Mouse (Mus musculus): ENCODE measurements around the gene Gm17334.

Gm17334 gene

DNA sequence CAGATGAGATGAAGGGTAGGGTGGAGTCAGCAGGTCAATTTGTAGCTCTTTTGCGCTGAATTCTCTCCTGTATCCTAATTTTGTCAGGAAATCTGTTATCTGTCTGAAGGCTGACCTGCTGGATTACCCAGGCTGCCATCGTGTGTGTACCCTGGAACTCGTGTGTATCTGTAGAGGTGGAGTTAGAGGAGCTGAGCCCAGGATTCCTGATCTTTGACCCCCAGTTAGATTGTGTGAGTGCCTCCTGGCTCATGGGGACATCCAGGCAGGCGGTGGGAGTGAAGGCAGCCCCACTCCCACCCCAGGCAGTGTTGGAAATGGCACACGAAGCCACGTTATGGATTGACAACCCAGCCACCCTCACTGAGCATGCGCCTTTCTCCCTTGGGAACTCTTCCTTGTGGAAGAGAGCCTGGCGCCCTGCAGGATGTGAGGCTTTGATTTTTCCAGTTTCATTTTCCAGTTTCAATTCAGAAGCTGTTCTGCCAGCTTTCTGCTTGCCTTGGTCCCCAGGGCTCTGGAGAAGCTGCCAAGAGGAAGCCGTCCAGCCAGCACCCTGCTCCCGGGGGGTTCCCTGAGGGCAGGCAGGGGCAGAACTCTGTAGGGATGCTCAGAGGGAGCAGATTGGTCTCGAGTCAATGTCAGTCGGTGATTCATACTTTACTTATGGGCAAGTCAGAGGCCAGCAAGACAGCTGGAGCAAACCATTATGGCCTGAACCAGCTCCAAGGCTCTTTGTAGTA, 23.6 kb upstream of the Gm17334 start:
- DNase-seq (ENCODE audit: low spot score in 2 of 2), result no peak

GRCm38 (mm10) chr11:53795813-53796212, 22.8 kb upstream of the Gm17334 start:
- no peak for DNase-seq (ENCODE audit: low spot score in 2 of 2)

- peak; percentile 29 to 63 for DNase-seq (ENCODE audit: low spot score in 2 of 2)
These were observed 21.9 kb upstream of the Gm17334 start for GRCm38 (mm10) chr11:53794671-53795557.

DNA sequence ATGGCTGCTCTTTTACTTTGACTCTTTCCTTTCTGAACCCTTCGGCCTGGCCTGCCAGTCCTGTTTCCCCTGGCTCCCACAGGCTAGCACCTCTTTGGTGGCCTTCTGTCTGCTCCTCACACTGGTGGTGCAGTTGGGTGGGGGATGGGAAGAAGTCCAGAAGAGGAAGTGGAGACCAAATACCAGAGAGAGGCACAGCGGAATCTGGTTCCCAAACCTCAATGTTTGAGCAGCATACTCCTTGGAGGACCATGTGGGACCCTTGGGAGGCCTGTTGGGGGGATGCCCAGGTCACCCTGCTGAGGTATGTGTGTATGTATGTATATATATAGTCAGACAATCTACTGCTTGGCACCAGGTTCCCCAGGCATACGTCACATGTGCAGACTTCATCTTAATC, 21.0 kb upstream of the Gm17334 start:
- DNase-seq (ENCODE audit: low spot score in 2 of 2), result peak; percentile 43 to 60

GRCm38 (mm10) chr11:53792986-53793385, 20.0 kb upstream of the Gm17334 start:
- DNase-seq (ENCODE audit: low spot score in 2 of 2), result no peak

DNA sequence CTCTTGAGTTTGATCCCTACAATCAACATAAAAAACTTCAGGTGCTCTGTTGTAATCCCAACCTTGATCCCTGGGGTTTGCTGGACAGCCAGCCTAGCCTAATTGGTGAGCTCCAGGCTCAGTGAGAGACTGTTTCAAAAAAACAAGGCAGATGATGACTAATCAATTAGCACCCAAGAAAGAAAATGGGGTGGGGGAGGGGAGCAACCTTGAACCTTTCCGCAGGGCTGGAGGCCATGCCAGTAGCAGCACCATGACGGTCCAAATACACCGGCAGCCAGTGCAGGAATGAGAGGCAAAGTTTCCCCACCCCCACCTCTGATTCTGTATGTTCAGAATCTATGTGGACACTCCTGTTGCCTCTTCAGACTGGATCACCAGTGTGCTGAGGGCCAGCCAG, 16.3 kb upstream of the Gm17334 start:
- no peak for DNase-seq (ENCODE audit: low spot score in 2 of 2)

- no peak for DNase-seq (ENCODE audit: low spot score in 2 of 2)
These were observed 15.2 kb upstream of the Gm17334 start for GRCm38 (mm10) chr11:53788196-53788595.

DNA sequence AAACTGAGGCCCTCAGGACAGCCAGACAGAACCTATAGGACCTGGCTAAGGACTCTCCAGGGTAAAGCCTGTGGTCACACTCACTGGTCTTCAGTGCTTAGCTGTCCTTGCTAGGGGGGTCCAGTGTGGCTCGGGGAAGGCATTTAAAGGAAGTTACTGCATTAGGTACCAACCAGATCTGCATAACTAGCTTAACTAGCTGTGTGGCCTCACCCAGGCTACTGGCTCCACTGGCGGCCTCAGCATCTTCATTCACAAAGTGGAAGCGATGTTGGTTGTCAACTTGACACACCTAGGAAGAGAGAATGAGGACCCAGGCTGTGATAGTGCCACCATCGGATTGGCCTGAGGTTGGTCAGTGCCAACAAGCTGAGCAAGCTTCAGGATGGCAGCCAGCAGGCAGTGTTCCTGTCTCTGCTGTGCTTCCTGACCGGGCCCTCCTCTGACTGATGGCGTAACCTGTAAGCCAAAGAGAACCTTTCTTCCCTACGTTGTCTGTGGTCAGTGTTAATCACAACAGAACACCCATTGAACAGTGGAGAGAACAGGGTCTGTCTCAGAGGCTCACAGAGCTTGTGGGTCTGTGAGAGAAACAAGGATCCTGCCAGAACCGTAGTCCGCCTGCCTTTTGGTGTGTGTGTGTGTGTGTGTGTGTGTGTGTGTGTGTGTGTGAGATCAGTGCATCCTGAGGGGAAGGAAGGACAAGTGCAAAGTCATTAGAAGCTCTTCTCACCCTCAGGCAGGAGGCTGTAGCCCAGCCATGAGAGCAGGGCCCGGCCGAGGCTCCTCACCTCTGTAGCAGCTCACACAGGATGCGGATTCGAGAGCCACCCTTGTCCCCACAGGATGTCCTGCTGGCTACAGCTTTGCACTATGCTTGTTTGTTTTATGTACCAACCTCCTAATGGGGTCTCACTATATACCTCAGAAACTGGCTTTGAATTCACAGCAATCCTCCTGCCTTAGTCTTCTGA, 13.4 kb upstream of the Gm17334 start:
- DNase-seq (ENCODE audit: low spot score in 2 of 2), result no peak

GRCm38 (mm10) chr11:53785311-53785936, 12.4 kb upstream of the Gm17334 start:
- no peak for DNase-seq (ENCODE audit: low spot score in 2 of 2)

DNA sequence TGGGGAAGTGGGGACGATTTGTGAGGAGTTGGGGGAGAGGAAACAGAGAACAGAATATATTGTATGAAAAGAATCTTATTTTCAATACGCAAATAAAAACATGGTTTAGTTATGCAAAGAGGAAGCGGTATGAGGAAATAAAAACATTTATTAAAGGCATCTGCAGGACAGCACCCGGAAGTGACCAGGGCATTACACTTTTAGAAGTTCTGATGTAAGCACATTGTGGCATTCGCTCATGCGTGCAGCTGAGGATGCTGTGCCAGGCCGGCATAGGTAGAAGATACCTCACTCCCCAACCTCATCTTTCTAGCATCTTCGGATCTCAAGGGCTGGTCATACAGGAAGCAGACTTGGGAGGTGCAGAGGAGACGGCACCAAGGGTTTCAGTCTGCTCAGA, 10.3 kb upstream of the Gm17334 start:
- no peak for DNase-seq (ENCODE audit: low spot score in 2 of 2)

GRCm38 (mm10) chr11:53781964-53782363, 9.0 kb upstream of the Gm17334 start:
- no peak for DNase-seq (ENCODE audit: low spot score in 2 of 2)

DNA sequence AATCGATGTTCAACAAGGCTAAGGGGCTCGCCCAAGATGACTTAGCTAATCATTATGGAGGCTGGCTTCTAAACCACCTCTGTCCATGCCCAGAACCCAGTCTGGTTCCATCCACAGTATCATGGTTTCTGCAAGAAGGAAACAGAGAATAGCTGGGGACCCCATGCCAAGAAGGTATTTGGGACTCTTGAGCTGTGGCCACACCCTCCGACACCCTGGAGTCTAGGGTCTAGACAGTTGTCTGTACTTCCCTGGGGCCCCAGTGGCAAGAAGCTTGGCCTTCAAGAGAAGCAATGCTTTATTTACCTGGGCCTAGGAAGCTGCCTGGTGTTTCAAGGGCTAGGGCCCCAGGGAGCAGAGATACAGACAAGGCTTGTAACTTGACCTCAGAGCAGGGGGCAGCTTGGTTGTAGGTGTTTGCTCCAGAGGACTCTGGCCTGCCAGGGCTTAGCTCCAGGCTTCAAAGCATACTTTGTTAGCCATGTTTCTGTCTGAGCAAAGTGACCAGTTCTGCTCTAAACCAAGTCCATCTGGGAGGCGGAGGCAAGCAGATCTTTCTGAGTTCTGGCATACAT, 8.3 kb upstream of the Gm17334 start:
- no peak for DNase-seq (ENCODE audit: low spot score in 2 of 2)

DNA sequence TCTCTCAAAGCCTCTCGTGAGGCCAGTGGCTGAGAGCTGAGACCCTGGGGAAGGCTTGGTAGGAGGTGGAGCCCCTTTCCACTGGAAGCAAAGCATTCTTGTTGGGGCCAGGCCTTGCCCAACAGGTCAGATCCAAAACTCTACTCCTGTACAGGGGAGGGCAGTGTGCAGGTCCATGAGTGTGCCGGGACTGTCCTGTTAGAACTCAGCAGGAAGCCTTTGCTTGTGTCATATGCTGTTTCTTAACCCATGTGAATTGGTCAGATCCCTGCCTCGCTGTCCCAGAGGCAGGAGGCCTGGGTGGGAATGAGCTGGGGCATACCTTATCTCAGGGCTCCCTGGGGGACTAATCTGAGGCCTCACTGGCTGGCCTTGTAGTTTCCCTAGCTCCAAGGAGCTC, 7.3 kb upstream of the Gm17334 start:
- no peak for DNase-seq (ENCODE audit: low spot score in 2 of 2)

- no peak for DNase-seq (ENCODE audit: low spot score in 2 of 2)
These were observed 6.8 kb upstream of the Gm17334 start for GRCm38 (mm10) chr11:53779808-53780207.

- no peak for DNase-seq (ENCODE audit: low spot score in 2 of 2)
These were observed 5.5 kb upstream of the Gm17334 start for GRCm38 (mm10) chr11:53778455-53778854.

- no peak for DNase-seq (ENCODE audit: low spot score in 2 of 2)
These were observed 4.7 kb upstream of the Gm17334 start for GRCm38 (mm10) chr11:53777736-53778135.

DNA sequence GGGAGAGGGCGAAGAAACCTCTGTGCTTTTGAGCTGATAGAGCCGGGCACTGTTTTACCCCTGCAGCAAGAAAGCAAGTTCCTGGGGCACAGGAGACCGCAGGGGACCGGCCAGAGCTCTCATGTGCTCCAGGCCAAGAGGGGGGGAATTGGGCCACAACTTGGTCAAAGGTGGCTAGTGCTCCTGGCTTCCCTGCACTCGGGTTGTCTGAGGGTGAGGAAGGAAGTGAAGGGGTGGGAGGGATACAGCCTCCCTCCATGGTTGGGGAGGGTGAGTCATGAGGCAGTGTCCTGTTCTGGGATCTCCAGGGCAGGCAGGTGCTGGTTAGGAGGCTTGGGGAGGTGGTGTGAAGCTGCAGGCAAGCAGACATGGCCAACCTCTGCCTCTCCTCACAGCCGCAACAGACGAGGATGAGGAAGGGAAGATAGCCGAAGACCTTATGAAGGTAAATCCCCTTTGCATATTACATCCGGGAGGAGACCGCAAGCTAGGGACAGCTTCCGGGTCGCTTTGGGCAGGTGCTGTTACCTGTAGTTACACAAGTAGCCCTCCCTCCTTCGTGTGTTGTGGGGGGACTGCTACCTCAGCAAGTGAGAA, 1.8 kb upstream of the Gm17334 start:
- no peak for DNase-seq (ENCODE audit: low spot score in 2 of 2)

DNA sequence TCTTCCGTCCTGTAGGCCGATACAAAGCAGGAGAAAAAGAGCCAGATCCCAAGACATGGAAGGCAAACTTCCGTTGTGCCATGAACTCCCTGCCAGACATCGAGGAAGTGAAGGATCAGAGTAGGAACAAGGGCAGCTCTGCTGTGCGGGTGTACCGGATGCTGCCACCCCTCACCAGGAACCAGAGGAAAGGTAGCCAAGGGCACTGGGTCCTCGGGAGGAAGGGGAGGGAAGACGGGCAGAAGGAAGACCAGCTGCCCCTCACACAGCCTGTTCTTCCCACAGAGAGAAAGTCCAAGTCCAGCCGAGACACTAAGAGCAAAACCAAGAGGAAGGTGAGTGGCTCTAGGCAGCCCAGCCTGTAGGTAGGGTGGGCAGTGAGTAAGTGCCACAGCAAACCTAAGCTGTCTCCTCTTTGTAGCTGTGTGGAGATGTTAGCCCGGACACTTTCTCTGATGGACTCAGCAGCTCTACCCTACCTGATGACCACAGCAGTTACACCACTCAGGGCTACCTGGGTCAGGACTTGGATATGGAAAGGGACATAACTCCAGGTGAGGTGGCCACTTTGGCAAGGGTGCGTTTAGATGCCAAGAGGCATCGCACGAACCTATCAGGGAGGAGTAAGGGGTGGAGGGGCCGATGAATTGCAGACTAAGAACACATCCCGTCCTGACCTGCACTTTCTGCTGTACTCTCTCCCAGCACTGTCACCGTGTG, 814 bp upstream of the Gm17334 start:
- no peak for DNase-seq (ENCODE audit: low spot score in 2 of 2)

DNA sequence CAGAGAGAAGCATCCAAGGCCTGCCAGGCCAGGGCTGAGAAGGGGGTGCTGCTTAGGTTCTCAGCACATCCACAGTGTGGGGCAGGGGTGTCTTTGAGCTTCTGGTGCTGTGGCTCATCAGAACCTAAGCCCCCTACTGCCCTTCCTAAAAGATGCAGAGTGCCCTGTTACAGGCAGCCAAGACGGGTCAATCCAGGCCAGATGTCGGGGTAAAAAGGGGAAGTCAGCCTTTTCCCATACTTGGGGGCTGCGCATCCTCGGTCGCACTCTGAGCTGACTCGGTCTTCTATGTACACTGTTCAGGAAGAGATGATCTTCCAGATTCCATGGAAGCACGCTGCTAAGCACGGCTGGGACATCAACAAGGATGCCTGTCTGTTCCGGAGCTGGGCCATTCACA, 451 bp downstream of the Gm17334 start:
- no peak for DNase-seq (ENCODE audit: low spot score in 2 of 2)

Measured in spleen, postnatal 10 days (tissue).